Mouse (Mus musculus) hindbrain, embryonic 12.5 days (tissue): ENCODE measurements around the gene Rap2b. TPM values are rescaled to one million over a fixed set of nuclear protein-coding genes. Genes with fewer than 3 reads are reported as not detected.

Source experiments
- ATAC-seq: fragments of 200-750 bp; cut with Nextera tagmentation; 2 replicates; pipeline ENCODE4 v1.8.0; 2017; ENCODE audit warnings: moderate TSS enrichment; ENCODE audit not compliant: low FRiP score
- H3K27ac ChIP-seq: fragments of 300-500 bp; sonication (generic); 2 replicates; pipeline ENCODE4 v1.5.1; 2016; ENCODE audit warnings: mild to moderate bottlenecking
- H3K27me3 ChIP-seq: fragments of 300-500 bp; sonication (generic); 2 replicates; pipeline ENCODE4 v1.6.1; 2016; ENCODE audit warnings: mild to moderate bottlenecking
- H3K36me3 ChIP-seq: fragments of 300-500 bp; sonication (generic); 2 replicates; pipeline ENCODE4 v1.6.1; 2016; ENCODE audit warnings: mild to moderate bottlenecking
- H3K4me1 ChIP-seq: fragments of 300-500 bp; sonication (generic); 2 replicates; pipeline ENCODE4 v1.6.1; 2016
- H3K4me2 ChIP-seq: fragments of 300-500 bp; sonication (generic); replicated peaks from 2 replicates; pipeline ENCODE4 v1.6.1; 2016; ENCODE audit warnings: mild to moderate bottlenecking
- H3K4me3 ChIP-seq: fragments of 300-500 bp; sonication (generic); 2 replicates; pipeline ENCODE4 v1.5.1; 2016; ENCODE audit warnings: mild to moderate bottlenecking
- H3K9ac ChIP-seq: fragments of 300-500 bp; sonication (generic); 2 replicates; pipeline ENCODE4 v1.6.1; 2016; ENCODE audit warnings: mild to moderate bottlenecking, moderate library complexity
- H3K9me3 ChIP-seq: fragments of 300-500 bp; sonication (generic); replicated peaks from 2 replicates; pipeline ENCODE4 v1.6.1; 2016; ENCODE audit warnings: mild to moderate bottlenecking
- WGBS: fragments of 180-500 bp; shearing (Covaris S2); methylation state at CpG from one replicate; pipeline ENCODE4 v1.1.7; 2016; 5-methylcytosine and 5-hydroxymethylcytosine counted together
- polyA plus RNA-seq: library from polyadenylated mRNA; unstranded; fragments of >200 nt; fragmentation: Nextera tagmentation; extraction: Ambion mirVana; gene quantifications from 2 replicates; pipeline ENCODE4 v1.2.1, GENCODE M21; 2016

Gene Rap2b
- polyA plus RNA-seq, 1 experiment from 2014 or later, result 15.4 TPM

- no peak for ATAC-seq
- no peak overlapping the region for H3K27ac ChIP-seq
- no peak overlapping the region for H3K4me2 ChIP-seq
- H3K27me3 ChIP-seq, result no peaks in the 10 kb centered on the region
- no peak overlapping the region for H3K4me3 ChIP-seq
- no peaks in the 10 kb centered on the region for H3K9me3 ChIP-seq
- WGBS, result 59% methylated on average over 7 of the region's 7 CpGs
- H3K36me3 ChIP-seq, result no peaks in the 10 kb centered on the region
- no peak overlapping the region for H3K9ac ChIP-seq
- H3K4me1 ChIP-seq, result peaks cover 3% of the 10 kb centered on the region; the same call in 1 of the 2 replicates
Measured at GRCm38 (mm10) chr3:61358756-61359293, 2.6 kb upstream of the Rap2b start.

GRCm38 (mm10) chr3:61362821-61363160 lies 1.4 kb downstream of the Rap2b start:
- Histone ChIP-seq H3K27me3 (no peaks in the 10 kb centered on the region), H3K4me1 (peaks cover 18% of the 10 kb centered on the region), H3K27ac (peak overlapping the region; percentile 91), H3K4me3 (peak overlapping the region; percentile 91), H3K4me2 (peak overlapping the region; percentile 90), H3K9me3 (no peaks in the 10 kb centered on the region), H3K36me3 (no peaks in the 10 kb centered on the region), H3K9ac (peak overlapping the region; percentile 61)
- ATAC-seq, result no peak
- WGBS, result 5% methylated on average over 9 of the region's 9 CpGs

DNA sequence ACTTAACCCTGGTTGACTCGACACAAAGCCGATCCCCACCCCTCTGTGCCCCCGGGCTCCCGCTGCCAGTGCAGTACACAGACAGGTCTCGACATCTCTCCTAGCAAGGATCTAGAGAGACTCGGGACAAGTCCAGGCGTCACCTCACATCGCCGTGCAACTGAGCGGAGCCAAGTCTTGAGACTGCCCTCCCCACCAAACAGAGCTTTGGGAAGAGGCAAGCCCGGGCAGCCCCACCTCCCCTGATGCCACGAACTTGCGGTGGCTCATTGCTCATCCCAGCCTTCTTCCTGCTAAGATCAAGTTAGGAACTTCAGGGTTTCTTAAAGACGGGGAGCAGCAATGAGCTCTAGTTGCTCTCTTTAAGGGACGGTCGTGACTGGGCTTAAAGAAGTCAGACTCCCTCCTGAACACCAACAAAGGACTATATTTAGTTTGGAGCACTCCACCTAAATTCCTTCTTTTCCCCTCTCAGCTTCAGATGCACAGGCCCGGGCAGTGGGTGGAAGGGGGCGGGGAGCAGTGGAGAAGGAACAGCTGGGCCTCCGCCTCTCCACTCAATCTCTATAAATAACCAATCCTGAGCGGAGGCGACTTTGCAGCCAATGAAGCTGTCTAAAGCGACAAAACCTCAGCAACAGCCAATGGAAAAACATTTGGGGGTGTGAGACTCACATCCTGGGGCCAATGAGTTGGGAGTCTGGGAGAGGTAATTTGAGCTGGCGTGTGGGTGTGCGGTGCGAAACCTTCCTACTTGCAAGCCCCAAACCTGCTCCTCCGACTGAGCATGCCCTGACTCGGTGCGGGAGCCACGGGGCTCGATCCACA lies 1.9 kb downstream of the Rap2b start:
- Histone ChIP-seq H3K4me3 (peak overlapping the region; percentile 91), H3K9me3 (no peaks in the 10 kb centered on the region), H3K4me1 (peaks cover 23% of the 10 kb centered on the region), H3K36me3 (no peaks in the 10 kb centered on the region), H3K4me2 (peak overlapping the region; percentile 90), H3K27ac (peak overlapping the region; percentile 91), H3K9ac (peak overlapping the region; percentile 89), H3K27me3 (no peaks in the 10 kb centered on the region)
- ATAC-seq, result peak; percentile 93
- WGBS, result under 1% methylated on average over 30 of the region's 30 CpGs

- H3K4me3 ChIP-seq, result peak overlapping the region; percentile 91
- peak; percentile 94 for ATAC-seq
- no peaks in the 10 kb centered on the region for H3K27me3 ChIP-seq
- H3K36me3 ChIP-seq, result no peaks in the 10 kb centered on the region
- 0% methylated on average over 42 of the region's 51 CpGs for WGBS
- H3K9me3 ChIP-seq, result no peaks in the 10 kb centered on the region
- peak overlapping the region; percentile 91 for H3K27ac ChIP-seq
- H3K9ac ChIP-seq, result peak overlapping the region; percentile 89
- H3K4me2 ChIP-seq, result peak overlapping the region; percentile 90
- peaks cover 26% of the 10 kb centered on the region for H3K4me1 ChIP-seq
Measured at GRCm38 (mm10) chr3:61363989-61364660, 2.7 kb downstream of the Rap2b start.

DNA sequence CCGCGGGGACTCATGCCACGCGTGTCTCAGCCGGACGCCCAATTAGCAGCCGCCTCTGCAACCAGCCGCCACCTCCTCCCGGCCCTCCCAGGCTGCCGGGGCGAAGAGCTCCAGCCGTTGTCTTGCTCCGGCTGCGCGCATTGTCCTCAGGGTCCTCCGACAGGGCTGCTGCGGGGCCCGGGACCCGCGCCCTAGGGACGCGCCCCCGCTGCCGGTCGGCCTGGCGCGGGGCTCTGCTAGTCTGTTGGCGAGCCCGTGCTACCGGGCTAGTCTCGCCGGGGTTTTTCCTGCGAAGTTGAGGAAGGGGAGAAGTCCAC lies 3.2 kb downstream of the Rap2b start:
- Histone ChIP-seq H3K9ac (peak overlapping the region; percentile 89), H3K4me3 (peak overlapping the region; percentile 91), H3K9me3 (no peaks in the 10 kb centered on the region), H3K4me1 (peaks cover 26% of the 10 kb centered on the region), H3K27me3 (no peaks in the 10 kb centered on the region), H3K27ac (peak overlapping the region; percentile 91), H3K4me2 (peak overlapping the region; percentile 90), H3K36me3 (no peaks in the 10 kb centered on the region)
- WGBS, result under 1% methylated on average over 33 of the region's 33 CpGs
- peak; percentile 60 for ATAC-seq

GRCm38 (mm10) chr3:61364978-61365778 lies 3.7 kb downstream of the Rap2b start:
- Histone ChIP-seq H3K27ac (peak overlapping the region; percentile 91), H3K36me3 (no peaks in the 10 kb centered on the region), H3K27me3 (no peaks in the 10 kb centered on the region), H3K9ac (peak overlapping the region; percentile 89), H3K9me3 (no peaks in the 10 kb centered on the region), H3K4me2 (peak overlapping the region; percentile 90), H3K4me1 (peaks cover 26% of the 10 kb centered on the region), H3K4me3 (peak overlapping the region; percentile 91)
- WGBS, result under 1% methylated on average over 68 of the region's 68 CpGs
- ATAC-seq, result peak; percentile 14

- Histone ChIP-seq H3K4me1 (peaks cover 26% of the 10 kb centered on the region), H3K9me3 (no peaks in the 10 kb centered on the region), H3K27ac (peak within 1 kb of the TSS; percentile 91), H3K9ac (peak within 1 kb of the TSS; percentile 89), H3K4me3 (peak within 1 kb of the TSS; percentile 91), H3K4me2 (peak within 1 kb of the TSS; percentile 90), H3K27me3 (no peaks in the 10 kb centered on the region), H3K36me3 (no peaks in the 10 kb centered on the region)
- no peak for ATAC-seq
- 5% methylated on average over 10 of the region's 10 CpGs for WGBS
Measured at GRCm38 (mm10) chr3:61365779-61366373, 4.4 kb downstream of the Rap2b start, which contains the start of gene B430305J03Rik. B430305J03Rik (minus strand) TSS chr3:61365951.

DNA sequence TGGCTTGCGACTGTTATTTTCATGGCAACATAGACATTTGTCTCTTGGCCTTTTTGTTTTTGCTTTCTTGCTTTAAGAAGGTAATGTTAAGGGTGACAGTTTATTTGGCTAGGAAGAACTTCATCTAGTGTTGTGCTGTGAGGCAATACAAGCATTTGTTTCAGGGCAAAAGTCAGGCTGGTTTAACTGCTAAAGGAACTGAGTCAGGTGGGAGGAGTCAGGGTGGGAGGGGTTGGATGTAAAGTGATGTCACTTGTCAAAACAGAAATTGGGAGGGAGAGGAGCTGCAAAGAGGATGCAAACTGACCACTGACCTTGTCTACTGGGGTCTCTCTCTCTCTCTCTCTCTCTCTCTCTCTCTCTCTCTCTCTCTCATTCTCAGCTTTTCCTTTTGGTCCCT lies 7.0 kb downstream of the Rap2b start:
- Histone ChIP-seq H3K4me3 (no peak overlapping the region), H3K4me1 (peaks cover 23% of the 10 kb centered on the region), H3K27ac (no peak overlapping the region), H3K36me3 (no peaks in the 10 kb centered on the region), H3K9me3 (no peaks in the 10 kb centered on the region), H3K9ac (no peak overlapping the region), H3K4me2 (no peak overlapping the region), H3K27me3 (no peaks in the 10 kb centered on the region)
- no peak for ATAC-seq
- WGBS, result 100% methylated on average over 1 of the region's 1 CpGs

GRCm38 (mm10) chr3:61376001-61376400 lies 14.6 kb downstream of the Rap2b start:
- WGBS, result 94% methylated on average over 8 of the region's 8 CpGs
- H3K4me1 ChIP-seq, result no peaks in the 10 kb centered on the region
- no peak for ATAC-seq
- H3K36me3 ChIP-seq, result no peaks in the 10 kb centered on the region
- no peak overlapping the region for H3K4me3 ChIP-seq
- H3K9me3 ChIP-seq, result no peaks in the 10 kb centered on the region
- H3K9ac ChIP-seq, result no peak overlapping the region
- H3K27ac ChIP-seq, result no peak overlapping the region
- no peaks in the 10 kb centered on the region for H3K27me3 ChIP-seq
- no peak overlapping the region for H3K4me2 ChIP-seq

GRCm38 (mm10) chr3:61386368-61386767 lies 24.9 kb downstream of the Rap2b start:
- no peak overlapping the region for H3K9ac ChIP-seq
- ATAC-seq, result no peak
- H3K27me3 ChIP-seq, result no peaks in the 10 kb centered on the region
- WGBS, result 84% methylated on average over 4 of the region's 4 CpGs
- no peaks in the 10 kb centered on the region for H3K9me3 ChIP-seq
- H3K4me2 ChIP-seq, result no peak overlapping the region
- no peak overlapping the region for H3K27ac ChIP-seq
- H3K4me1 ChIP-seq, result no peaks in the 10 kb centered on the region
- no peak overlapping the region for H3K4me3 ChIP-seq
- no peaks in the 10 kb centered on the region for H3K36me3 ChIP-seq

GRCm38 (mm10) chr3:61391564-61391963 lies 30.1 kb downstream of the Rap2b start:
- no peak overlapping the region for H3K4me2 ChIP-seq
- no peaks in the 10 kb centered on the region for H3K36me3 ChIP-seq
- H3K4me1 ChIP-seq, result no peaks in the 10 kb centered on the region
- no peak overlapping the region for H3K27ac ChIP-seq
- ATAC-seq, result no peak
- H3K4me3 ChIP-seq, result no peak overlapping the region
- H3K27me3 ChIP-seq, result no peaks in the 10 kb centered on the region
- WGBS, result 79% methylated on average over 4 of the region's 4 CpGs
- no peaks in the 10 kb centered on the region for H3K9me3 ChIP-seq
- no peak overlapping the region for H3K9ac ChIP-seq

- Histone ChIP-seq H3K4me1 (0 out of 2 replicates have a peak, but pooled peaks cover 3% of the 10 kb centered on the region), H3K4me2 (no peak overlapping the region), H3K9me3 (no peaks in the 10 kb centered on the region), H3K27me3 (no peaks in the 10 kb centered on the region), H3K27ac (no peak overlapping the region), H3K9ac (no peak overlapping the region), H3K36me3 (no peaks in the 10 kb centered on the region), H3K4me3 (no peak overlapping the region)
- no peak for ATAC-seq
- 63% methylated on average over 1 of the region's 1 CpGs for WGBS
Measured at GRCm38 (mm10) chr3:61392881-61393280, 31.4 kb downstream of the Rap2b start.
